Mouse (Mus musculus) kidney, embryonic 15.5 days (tissue): ENCODE measurements around the gene Glis2. TPM values are rescaled to one million over a fixed set of nuclear protein-coding genes. Genes with fewer than 3 reads are reported as not detected.

Source experiments
- polyA plus RNA-seq: library from polyadenylated mRNA; unstranded; fragments of >200 nt; fragmentation: Nextera tagmentation; extraction: Ambion mirVana; gene quantifications from 2 replicates; pipeline ENCODE4 v1.2.1, GENCODE M21; 2015

The Glis2 gene
- polyA plus RNA-seq, 1 experiment from 2014 or later, result 41.2 TPM

Other genes with a start within 250 kb of the Glis2 start
- 1.2 TPM in 2 replicates for gene Adcy9, start 174.2 kb upstream of the Glis2 start, polyA plus RNA-seq
- 19.2 and 23.8 TPM in 2 replicates for gene Srl, start 52.9 kb upstream of the Glis2 start, polyA plus RNA-seq
- gene Tfap4, start 34.9 kb upstream of the Glis2 start, polyA plus RNA-seq, result 24.6 and 25.7 TPM in 2 replicates
- 90.1 and 92.6 TPM in 2 replicates for gene Pam16, start 30.3 kb downstream of the Glis2 start, polyA plus RNA-seq
- 22.7 and 23.5 TPM in 2 replicates for gene Vasn, start 45.2 kb downstream of the Glis2 start, polyA plus RNA-seq
- gene Dnaja3, start 45.3 kb downstream of the Glis2 start, polyA plus RNA-seq, result 77.7 and 81.4 TPM in 2 replicates
- gene Coro7, start 85.1 kb downstream of the Glis2 start, polyA plus RNA-seq, result 19.8 and 22.0 TPM in 2 replicates
- gene Nmral1, start 124.6 kb downstream of the Glis2 start, polyA plus RNA-seq, result 98.2 and 99.8 TPM in 2 replicates
- 106 and 111 TPM in 2 replicates for gene Hmox2, start 131.6 kb downstream of the Glis2 start, polyA plus RNA-seq
- gene Cdip1, start 195.6 kb downstream of the Glis2 start, polyA plus RNA-seq, result 101 and 108 TPM in 2 replicates
- 0.19 and 0.83 TPM in 2 replicates for gene 4930562C15Rik, start 240.7 kb downstream of the Glis2 start, polyA plus RNA-seq